Mouse (Mus musculus) telencephalon, adult 2 months (tissue): Measurements from ENCODE around the gene Cd59a.
"Not testable (repeated sequence)": the region's sequence is repeated elsewhere in the genome, so short reads cannot be mapped to it uniquely, and the experiment has no call there.

Source experiments
- DNase-seq: peaks from one replicate; pipeline ENCODE4 v3.0.0-alpha.2; 2011; ENCODE audit warnings: low read depth, low spot score

Cd59a gene

GRCm38 (mm10) chr2:104109021-104109420 lies 13.4 kb downstream of the Cd59a start:
- not testable (repeated sequence) for DNase-seq

- no peak for DNase-seq
These were observed 13.9 kb downstream of the Cd59a start for GRCm38 (mm10) chr2:104109528-104109927.

- no peak for DNase-seq
These were observed 14.4 kb downstream of the Cd59a start for GRCm38 (mm10) chr2:104110031-104110430.

GRCm38 (mm10) chr2:104111170-104111797 lies 15.7 kb downstream of the Cd59a start:
- not testable (repeated sequence) for DNase-seq

GRCm38 (mm10) chr2:104113563-104113962 lies 18.0 kb downstream of the Cd59a start:
- not testable (repeated sequence) for DNase-seq

GRCm38 (mm10) chr2:104114898-104115297 lies 19.3 kb downstream of the Cd59a start:
- DNase-seq: no peak

- DNase-seq: not testable (repeated sequence)
These were observed 21.6 kb downstream of the Cd59a start for GRCm38 (mm10) chr2:104117173-104117572.

- DNase-seq: no peak
These were observed 23.5 kb downstream of the Cd59a start for GRCm38 (mm10) chr2:104119097-104119496.

GRCm38 (mm10) chr2:104120312-104120711 lies 24.7 kb downstream of the Cd59a start:
- DNase-seq: no peak

- no peak for DNase-seq
These were observed 26.3 kb downstream of the Cd59a start for GRCm38 (mm10) chr2:104121681-104122504.

- DNase-seq: peak; percentile 69
These were observed 27.1 kb downstream of the Cd59a start, which contains the start of gene A930018P22Rik for GRCm38 (mm10) chr2:104122505-104123378. Gene A930018P22Rik, plus strand, starts transcription at chr2:104122769.

- DNase-seq: no peak
These were observed 27.9 kb downstream of the Cd59a start for GRCm38 (mm10) chr2:104123540-104123939.

GRCm38 (mm10) chr2:104124071-104124470 lies 28.5 kb downstream of the Cd59a start:
- DNase-seq: no peak

- DNase-seq: no peak
These were observed 33.4 kb downstream of the Cd59a start for GRCm38 (mm10) chr2:104128803-104129531.

- peak; percentile 27 for DNase-seq
These were observed 34.6 kb downstream of the Cd59a start for GRCm38 (mm10) chr2:104130165-104130564.

- no peak for DNase-seq
These were observed 35.4 kb downstream of the Cd59a start for GRCm38 (mm10) chr2:104130969-104131368.

- no peak for DNase-seq
These were observed 36.8 kb downstream of the Cd59a start for GRCm38 (mm10) chr2:104132266-104132859.

- DNase-seq: no peak
These were observed 37.6 kb downstream of the Cd59a start for GRCm38 (mm10) chr2:104133042-104133810.

- peak; percentile 66 for DNase-seq
These were observed 38.8 kb downstream of the Cd59a start for GRCm38 (mm10) chr2:104134150-104135056.
